Mouse (Mus musculus) cerebellum, adult 2 months (tissue): ENCODE data around the gene Serpinb1a. TPM values are rescaled to one million over a fixed set of nuclear protein-coding genes. Genes with fewer than 3 reads are reported as not detected.
A peak's percentile ranks its signal among the peaks of the same experiment; 100 is the strongest.

ENCODE experiments used
- DNase-seq, 2 experiments: peaks; one replicate each; pipeline ENCODE4 v3.0.0; 2021
- H3K27ac ChIP-seq: fragments of 200-500 bp; 2 replicates; pipeline ENCODE4 v1.5.1; 2012; ENCODE audit warnings: low read length, control low read depth, inconsistent platforms; ENCODE audit not compliant: insufficient read depth
- H3K27me3 ChIP-seq: fragments of 200-500 bp; 2 replicates; pipeline ENCODE4 v1.6.1; 2012; ENCODE audit warnings: inconsistent platforms, mild to moderate bottlenecking, low read length, moderate library complexity; ENCODE audit not compliant: control insufficient read depth, insufficient read depth
- H3K4me1 ChIP-seq: fragments of 200-500 bp; 2 replicates; pipeline ENCODE4 v1.6.1; 2011; ENCODE audit warnings: low read length; ENCODE audit not compliant: control insufficient read depth, insufficient read depth
- H3K4me3 ChIP-seq: fragments of 200-500 bp; replicated peaks from 2 replicates; pipeline ENCODE3; 2011; ENCODE audit warnings: mild to moderate bottlenecking, low read depth, low read length, control low read depth; ENCODE audit not compliant: insufficient read depth
- CTCF ChIP-seq: fragments of 200-500 bp; IDR thresholded peaks from 2 replicates; pipeline ENCODE4 v1.5.1; 2011; ENCODE audit warnings: low read depth, mild to moderate bottlenecking, control low read depth, low read length, moderate library complexity, borderline replicate concordance; ENCODE audit not compliant: insufficient read depth
- POLR2A ChIP-seq: fragments of 200-500 bp; IDR thresholded peaks from 2 replicates; pipeline ENCODE4 v1.6.1; 2011; ENCODE audit warnings: low read length, control low read depth, borderline replicate concordance; ENCODE audit not compliant: insufficient read depth
- WGBS: fragments of 180-500 bp; shearing (Covaris S2); methylation state at CpG from one replicate; pipeline ENCODE4 v1.1.7; 2018; 5-methylcytosine and 5-hydroxymethylcytosine counted together
- polyA plus RNA-seq: library from polyadenylated mRNA; depleted of rRNA; stranded (reverse); fragments of >200 nt; gene quantifications from 2 replicates; pipeline ENCODE4 v1.2.3, GENCODE M21; 2012

The Serpinb1a gene
- polyA plus RNA-seq, 1 experiment: 31.1 TPM

DNA sequence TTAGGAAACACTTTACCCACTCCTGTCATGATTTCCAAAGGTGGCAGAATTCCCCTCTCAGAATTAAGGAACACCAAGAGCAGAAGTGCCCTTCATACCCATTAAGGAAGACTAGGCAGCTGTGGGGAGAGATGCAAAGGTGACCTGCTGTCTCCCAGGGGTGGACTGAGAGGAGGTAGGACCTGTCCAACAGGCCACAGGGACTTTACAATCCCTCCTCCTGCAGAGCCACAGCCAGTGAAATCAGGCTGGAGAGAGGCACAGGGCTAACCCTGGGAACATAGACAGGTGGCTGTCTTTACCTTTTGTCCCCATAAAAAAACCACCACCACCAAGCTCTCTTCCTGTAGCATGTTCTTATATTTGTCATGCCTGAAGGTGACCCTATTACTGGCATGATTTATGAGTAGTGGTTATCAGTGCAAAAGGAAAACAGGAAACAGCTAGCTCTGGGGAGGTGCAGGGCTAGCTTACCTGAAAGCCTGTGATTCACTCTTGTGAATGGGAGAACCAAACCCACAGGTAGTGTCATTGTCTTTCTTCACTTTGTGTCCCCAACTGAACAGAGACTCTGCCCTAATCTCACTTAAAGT is 1.4 kb downstream of the Serpinb1a start:
- no peak for DNase-seq
- TF ChIP-seq CTCF (no peak), POLR2A (no peak)
- no peaks in the 10 kb centered on the region for H3K4me1 ChIP-seq
- H3K4me3 ChIP-seq: no peak overlapping the region
- no peaks in the 10 kb centered on the region; the same call in 1 of the 2 replicates for H3K27me3 ChIP-seq
- H3K27ac ChIP-seq: no peak overlapping the region

DNA sequence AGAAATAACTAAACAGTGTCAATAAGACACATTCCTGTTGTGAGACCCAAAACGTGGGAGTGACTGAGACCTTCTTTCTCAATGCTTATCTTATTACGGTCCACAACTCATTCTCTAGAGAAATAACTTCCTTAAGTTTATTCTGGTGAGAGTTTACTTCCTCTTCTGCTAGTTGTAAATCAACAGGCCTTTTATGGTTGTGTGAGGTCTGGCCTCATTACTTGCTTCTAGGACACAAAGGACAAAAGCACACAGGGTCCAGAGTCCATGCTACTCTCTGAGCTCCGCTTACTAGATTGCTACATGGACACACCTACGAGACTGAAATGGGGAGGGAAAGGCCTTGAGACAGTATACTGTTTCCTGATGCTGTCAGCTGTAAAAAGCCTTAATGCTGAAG is 1.9 kb downstream of the Serpinb1a start:
- H3K4me3 ChIP-seq: no peak overlapping the region
- H3K4me1 ChIP-seq: no peaks in the 10 kb centered on the region
- no peak overlapping the region for H3K27ac ChIP-seq
- TF ChIP-seq CTCF (no peak), POLR2A (no peak)
- 78% methylated on average over 4 of the region's 4 CpGs for WGBS
- H3K27me3 ChIP-seq: no peaks in the 10 kb centered on the region; the same call in 1 of the 2 replicates
- no peak for DNase-seq

DNA sequence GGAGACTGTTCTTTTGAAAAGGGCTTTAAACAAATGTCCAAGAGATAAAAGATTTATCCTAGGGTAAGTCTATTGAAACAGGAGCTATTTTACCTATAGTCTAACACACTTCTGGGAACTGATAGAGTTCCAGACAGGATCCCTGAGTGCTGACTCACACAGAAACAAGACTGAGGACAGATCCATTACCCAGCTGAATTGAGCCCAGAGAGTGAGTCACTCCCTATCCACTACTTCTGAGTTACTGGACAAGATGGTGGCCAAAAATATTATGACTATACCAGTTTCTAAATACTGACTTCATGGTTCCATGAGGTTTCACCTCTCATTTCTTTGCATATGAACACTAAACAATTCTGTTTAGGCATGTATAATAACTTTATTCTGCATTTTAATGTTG is 4.8 kb downstream of the Serpinb1a start:
- no peak for DNase-seq
- TF ChIP-seq CTCF: no peak
- no peak for TF ChIP-seq POLR2A
- Histone ChIP-seq H3K4me1 (no peaks in the 10 kb centered on the region), H3K27me3 (no peaks in the 10 kb centered on the region; the same call in 1 of the 2 replicates), H3K4me3 (no peak overlapping the region), H3K27ac (no peak overlapping the region)

DNA sequence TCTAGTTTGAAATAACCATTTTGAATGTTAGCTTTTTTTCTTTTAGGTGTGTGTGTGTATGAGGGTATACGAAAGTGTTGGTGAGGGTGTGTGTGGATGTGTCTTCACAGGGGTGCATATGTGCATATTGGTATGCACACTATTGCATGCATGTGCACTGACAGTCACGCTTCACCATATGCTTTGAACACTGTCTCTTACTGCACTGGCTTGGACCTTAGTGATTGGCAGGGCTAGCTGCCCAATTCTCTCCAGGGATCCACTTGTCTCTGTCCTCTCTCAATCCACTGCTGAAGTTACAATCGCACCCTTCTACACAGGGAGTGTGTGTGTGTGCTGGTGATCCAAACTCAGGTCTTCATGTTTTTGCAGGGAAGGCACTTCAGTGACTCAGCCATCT is 9.6 kb downstream of the Serpinb1a start:
- TF ChIP-seq CTCF (no peak), POLR2A (no peak)
- 64% methylated on average over 3 of the region's 3 CpGs for WGBS
- Histone ChIP-seq H3K4me1 (no peaks in the 10 kb centered on the region), H3K4me3 (no peak overlapping the region), H3K27me3 (no peaks in the 10 kb centered on the region), H3K27ac (no peak overlapping the region)
- no peak for DNase-seq

DNA sequence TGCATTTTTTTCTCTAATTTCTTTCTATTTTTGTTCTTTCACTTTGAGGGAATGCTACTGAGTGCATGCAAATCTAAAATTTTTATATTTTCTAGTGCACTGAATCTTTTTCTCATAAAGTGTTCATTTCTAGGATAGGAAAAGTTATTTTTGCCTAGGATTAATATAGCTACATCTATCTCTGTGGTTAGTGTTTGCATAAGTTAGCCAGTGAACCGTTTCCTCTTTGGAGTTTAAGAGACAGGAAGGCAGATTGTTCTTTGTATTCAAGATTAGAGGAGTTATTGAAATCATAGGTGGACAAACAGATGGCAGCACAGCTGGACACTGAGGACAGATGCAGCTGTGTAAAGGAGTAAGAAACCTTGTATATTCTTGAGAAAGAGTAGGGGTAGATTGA is 11.7 kb downstream of the Serpinb1a start:
- 26% methylated on average over 1 of the region's 1 CpGs for WGBS
- no peak overlapping the region for H3K4me3 ChIP-seq
- H3K27ac ChIP-seq: no peak overlapping the region
- H3K4me1 ChIP-seq: no peaks in the 10 kb centered on the region
- DNase-seq: no peak
- no peaks in the 10 kb centered on the region for H3K27me3 ChIP-seq
- TF ChIP-seq POLR2A: no peak
- TF ChIP-seq CTCF: no peak

DNA sequence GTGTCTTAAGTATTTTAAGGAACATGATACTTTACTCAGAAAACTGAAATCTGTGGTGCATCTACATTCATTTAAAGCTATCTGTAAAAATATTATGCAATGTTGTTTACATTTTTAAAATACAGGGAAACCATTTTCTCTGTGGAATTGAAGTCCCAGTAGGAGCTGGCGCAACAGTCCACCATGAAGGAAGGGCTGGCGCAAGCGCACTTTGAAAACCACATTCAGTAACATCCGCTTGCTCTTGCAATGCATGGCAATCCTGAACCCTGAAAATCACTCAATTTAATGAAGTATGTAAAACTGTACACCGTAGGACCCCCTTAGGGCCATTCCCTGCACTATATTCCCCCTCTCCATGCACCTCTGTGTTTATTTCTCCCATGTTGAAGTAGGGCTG is 16.5 kb downstream of the Serpinb1a start:
- Histone ChIP-seq H3K4me1 (no peaks in the 10 kb centered on the region), H3K27ac (no peak overlapping the region), H3K4me3 (no peak overlapping the region), H3K27me3 (no peaks in the 10 kb centered on the region)
- no peak for TF ChIP-seq CTCF
- no peak for TF ChIP-seq POLR2A
- DNase-seq: no peak
- 95% methylated on average over 5 of the region's 5 CpGs for WGBS

DNA sequence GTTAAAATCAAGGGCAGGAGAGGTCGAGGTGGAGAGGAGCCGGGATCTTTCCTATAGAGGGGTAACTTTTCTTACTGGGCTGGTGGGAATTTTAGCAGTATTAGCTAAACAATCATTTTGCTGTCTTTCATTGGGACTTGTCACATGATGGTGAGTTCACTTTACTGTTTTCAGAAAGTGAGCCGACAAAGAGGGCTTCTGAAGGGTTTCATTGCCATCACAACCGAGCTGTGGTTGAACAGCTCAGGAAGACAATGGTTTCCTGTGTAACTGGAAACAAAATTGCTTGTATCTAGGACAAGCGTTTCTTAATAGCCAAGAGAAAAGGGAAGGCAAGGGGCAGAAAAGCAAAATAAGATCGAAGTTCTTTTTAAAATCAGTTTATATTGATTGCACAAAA is 17.7 kb downstream of the Serpinb1a start:
- TF ChIP-seq CTCF: no peak
- TF ChIP-seq POLR2A: no peak
- no peaks in the 10 kb centered on the region for H3K27me3 ChIP-seq
- no peaks in the 10 kb centered on the region for H3K4me1 ChIP-seq
- H3K4me3 ChIP-seq: no peak overlapping the region
- DNase-seq: no peak
- peak overlapping the region; percentile 64; the same call in 1 of the 2 replicates for H3K27ac ChIP-seq
- WGBS: 79% methylated on average over 6 of the region's 6 CpGs

DNA sequence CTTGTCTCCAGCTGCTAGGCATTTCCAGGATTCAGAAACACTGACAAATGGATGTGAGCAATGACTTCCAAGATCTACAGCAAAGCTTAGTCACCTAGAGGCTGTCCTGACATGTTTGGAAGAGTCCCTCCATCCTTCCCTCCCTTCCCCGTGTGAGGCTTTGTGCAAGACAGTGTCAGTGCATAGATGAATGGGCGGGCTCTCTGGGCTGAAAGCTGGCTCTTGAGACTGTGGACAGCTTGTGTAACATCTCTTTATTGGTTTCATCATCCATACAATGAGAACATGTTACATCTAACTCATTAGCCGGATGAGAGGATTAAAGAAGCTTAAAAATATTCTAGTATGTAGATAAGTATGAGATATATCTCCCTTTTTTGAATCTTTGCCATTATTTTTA is 18.2 kb downstream of the Serpinb1a start:
- TF ChIP-seq POLR2A (no peak), CTCF (no peak)
- 65% methylated on average over 3 of the region's 3 CpGs for WGBS
- H3K4me1 ChIP-seq: no peaks in the 10 kb centered on the region

More for the DNA sequence above, 18.2 kb downstream of the Serpinb1a start:
- Histone ChIP-seq H3K27ac (peak overlapping the region; percentile 64; the same call in 1 of the 2 replicates), H3K27me3 (no peaks in the 10 kb centered on the region), H3K4me3 (no peak overlapping the region)
- no peak for DNase-seq
